Mouse (Mus musculus) liver, postnatal 0 days (tissue): ENCODE measurements at regions not wholly inside any gene's neighbourhood (a gene's known extent, or its start where the extent isn't known, plus 50 kb on each side); places are given as distances from the start of the nearest gene placed in this dataset.

Experiments
- CTCF ChIP-seq: sonication (generic); IDR thresholded peaks from 2 replicates; pipeline ENCODE4 v1.5.1; 2016; ENCODE audit warnings: antibody characterized with exemption, low read depth
- EP300 ChIP-seq: IDR thresholded peaks from 2 replicates; pipeline ENCODE4 v1.6.1; 2016; ENCODE audit warnings: antibody characterized with exemption, low read depth, mild to moderate bottlenecking

DNA sequence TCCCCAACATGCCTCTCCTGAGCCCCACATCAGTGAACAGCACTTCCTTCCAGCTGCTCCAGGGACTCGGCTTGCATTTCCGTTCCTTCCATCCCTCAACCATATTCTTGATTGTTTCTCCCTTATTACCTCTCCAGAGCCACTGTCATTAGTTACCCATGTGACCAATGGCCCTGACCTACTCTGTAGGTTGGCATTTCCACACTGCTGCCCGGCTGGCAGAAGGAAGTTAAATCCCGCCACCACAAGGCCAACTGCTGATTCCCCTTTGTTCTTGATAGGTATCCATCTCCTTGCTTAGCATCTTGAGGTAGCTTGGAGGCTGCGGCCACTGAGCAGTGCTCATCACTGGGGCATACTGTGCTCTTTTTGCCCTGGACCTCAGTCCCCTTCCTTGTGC, 68.1 kb upstream of the Smim23 start:
- TF ChIP-seq EP300 = no peak
- TF ChIP-seq CTCF = no peak
